Mouse (Mus musculus) stomach, postnatal 0 days (tissue): ENCODE measurements around the gene Chkb.

Experiments
- CTCF ChIP-seq: IDR thresholded peaks from 2 replicates; pipeline ENCODE4 v1.5.1; 2016; ENCODE audit warnings: antibody characterized with exemption, low read depth, mild to moderate bottlenecking, moderate library complexity
- EP300 ChIP-seq: optimal IDR thresholded peaks from 2 replicates; pipeline ENCODE3; 2016; ENCODE audit warnings: antibody characterized with exemption

GRCm38 (mm10) chr15:89454857-89455256 is 25.1 kb upstream of the Chkb start:
- TF ChIP-seq EP300 (no peak), CTCF (no peak)
